Mouse (Mus musculus): ENCODE measurements around the gene Tagln3. TPM values are rescaled to one million over a fixed set of nuclear protein-coding genes. Genes with fewer than 3 reads are reported as not detected.

Gene Tagln3
- polyA plus RNA-seq, 1 experiment: 1.3 TPM

DNA sequence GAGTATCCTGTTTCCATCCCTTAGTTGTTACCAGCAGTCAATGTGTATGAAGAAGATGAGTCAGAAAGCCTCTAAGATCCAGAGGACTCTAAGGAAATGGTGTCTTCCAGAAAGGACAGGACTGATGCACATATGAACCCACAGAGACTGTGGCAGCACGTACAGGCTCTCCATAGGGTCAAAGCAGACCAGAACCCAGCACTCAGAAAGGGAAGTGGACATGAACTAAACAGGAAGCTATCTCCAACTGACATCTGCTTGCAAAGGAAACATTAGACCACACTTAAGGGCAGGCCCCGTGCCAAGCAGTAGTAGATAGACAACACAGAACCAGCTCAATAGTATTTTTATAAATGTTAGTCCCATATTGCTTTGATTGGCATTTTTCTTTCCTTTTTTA is 58.3 kb downstream of the Tagln3 start:
- 53% methylated on average over 2 of the region's 2 CpGs for WGBS
- DNase-seq (ENCODE audit: low read depth, low spot score): no peak

DNA sequence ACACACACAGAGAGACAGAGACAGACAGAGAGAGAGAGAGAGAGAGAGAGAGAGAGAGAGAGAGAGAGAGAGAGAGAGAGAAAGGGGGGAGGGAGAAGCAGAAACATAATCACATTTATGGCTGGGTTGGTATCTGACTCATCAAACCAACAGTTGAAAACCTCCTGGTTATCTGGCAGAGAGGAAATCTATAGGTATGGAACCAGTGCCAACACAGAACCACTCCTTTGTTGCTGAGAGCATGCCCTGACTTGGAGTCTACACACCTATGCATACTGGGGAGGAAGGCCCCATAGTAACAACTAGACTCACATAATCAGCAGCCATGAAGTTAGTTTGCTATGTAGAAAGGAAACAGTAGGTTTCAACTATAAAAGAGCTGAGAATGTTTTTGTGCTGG is 62.0 kb downstream of the Tagln3 start:
- no peak for DNase-seq (ENCODE audit: low read depth, low spot score)

Other genes starting within 250 kb of the Tagln3 start
- 2.9 and 7.0 TPM in 2 replicates for gene Gm609, start 231.6 kb downstream of the Tagln3 start, polyA plus RNA-seq (2012; rRNA removed)
- 4.4 and 14.3 TPM in 2 replicates for gene Gm17783, start 192.6 kb downstream of the Tagln3 start, polyA plus RNA-seq (2012; rRNA removed)
- gene Slc9c1, start 189.3 kb downstream of the Tagln3 start, polyA plus RNA-seq (2012; rRNA removed): not detected in 2 replicates
- 0.99 and 1.0 TPM in 2 replicates for gene Gcsam, start 114.2 kb downstream of the Tagln3 start, polyA plus RNA-seq (2012; rRNA removed)
- gene BC016579, start 70.5 kb downstream of the Tagln3 start, polyA plus RNA-seq (2012; rRNA removed): 3.0 and 4.8 TPM in 2 replicates
- gene Tmprss7, start 30.9 kb downstream of the Tagln3 start, polyA plus RNA-seq (2012; rRNA removed): 0.19 and 0.56 TPM in 2 replicates
- gene Abhd10, start 18.3 kb upstream of the Tagln3 start, polyA plus RNA-seq (2012; rRNA removed): 5.4 and 6.0 TPM in 2 replicates
- gene Phldb2, start 229.0 kb upstream of the Tagln3 start, polyA plus RNA-seq (2012; rRNA removed): 1.6 and 4.6 TPM in 2 replicates